Mouse (Mus musculus) left cerebral cortex, postnatal 14 days (tissue): ENCODE data around the gene Gm3264. TPM values are rescaled to one million over a fixed set of nuclear protein-coding genes. Genes with fewer than 3 reads are reported as not detected.
"Not testable (repeated sequence)": the region's sequence is repeated elsewhere in the genome, so short reads cannot be mapped to it uniquely, and the experiment has no call there.

Experiments
- DNase-seq, 2 experiments: peaks; one replicate each; pipeline ENCODE4 v3.0.0; 2021 to 2022; ENCODE audit warnings: low spot score in 2 of 2, mixed read lengths in 1 of 2
- intact Hi-C: fragments of 180-260 bp; cut with DNase I; formaldehyde crosslinking; loops from one replicate; pipeline ENCODE4 v1.15.1; 2025
- long read RNA-seq, 2 experiments: library from polyadenylated mRNA; stranded (forward); transcript quantifications; one replicate each; pipeline ENCODE4 v2.0.0; 2021
- total RNA-seq, 2 experiments: library from RNA; stranded (reverse); gene quantifications; 2 replicates each; pipeline ENCODE4 v1.2.3; 2021

Gm3264 gene
- 1 to 10 TPM; 7.5 to 8.5 TPM for total RNA-seq
- long read RNA-seq, experiment 1, partial matches to known transcripts = 2 of 15 reads
- long read RNA-seq, experiment 1, other reads (novel, unspliced or antisense) = 13 of 15 reads
- long read RNA-seq, experiment 2, partial matches to known transcripts = 1 of 10 reads
- long read RNA-seq, experiment 2, other reads (novel, unspliced or antisense) = 9 of 10 reads

DNA sequence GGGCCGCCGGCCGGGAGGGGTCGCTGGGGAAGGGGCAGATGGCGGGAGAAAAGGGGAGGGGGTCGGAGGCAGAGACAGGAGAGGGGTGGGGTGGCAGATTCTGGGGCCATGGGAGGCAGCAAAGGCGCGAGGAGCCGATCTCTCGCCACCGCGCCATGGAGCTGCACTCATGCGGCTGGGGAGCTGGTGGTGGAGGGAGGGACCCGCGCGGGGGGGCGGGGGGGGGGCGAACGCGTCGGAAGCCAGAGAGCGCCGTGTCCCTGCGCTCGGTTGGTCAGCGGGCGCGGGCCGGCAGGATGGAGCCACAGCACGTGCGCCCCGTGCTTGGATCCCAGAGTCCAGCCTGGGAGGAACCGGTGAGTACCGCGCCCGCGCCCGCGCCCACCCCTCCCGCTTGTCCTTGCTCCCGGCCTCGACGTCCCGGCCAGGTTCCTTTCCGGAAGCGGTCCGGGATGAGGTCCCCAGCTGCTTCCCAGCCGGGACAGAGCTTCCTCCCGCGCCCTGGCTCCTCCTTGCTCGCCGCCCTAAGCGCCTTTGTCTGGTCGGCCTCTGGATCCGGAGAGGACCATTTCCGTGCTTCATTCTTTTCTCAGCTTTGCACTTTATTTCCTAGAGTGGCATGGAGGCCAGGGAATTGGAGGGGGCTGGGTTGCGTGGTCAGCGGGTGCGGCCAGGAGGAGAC lies at the start of gene Gm3264:
Gene Gm3264 (plus strand): TSS at position 278 of the 682 bp plus-strand sequence.
- DNase-seq = peak in 1 of 2 experiments; percentile 1
- intact Hi-C loops = not testable (repeated sequence)

DNA sequence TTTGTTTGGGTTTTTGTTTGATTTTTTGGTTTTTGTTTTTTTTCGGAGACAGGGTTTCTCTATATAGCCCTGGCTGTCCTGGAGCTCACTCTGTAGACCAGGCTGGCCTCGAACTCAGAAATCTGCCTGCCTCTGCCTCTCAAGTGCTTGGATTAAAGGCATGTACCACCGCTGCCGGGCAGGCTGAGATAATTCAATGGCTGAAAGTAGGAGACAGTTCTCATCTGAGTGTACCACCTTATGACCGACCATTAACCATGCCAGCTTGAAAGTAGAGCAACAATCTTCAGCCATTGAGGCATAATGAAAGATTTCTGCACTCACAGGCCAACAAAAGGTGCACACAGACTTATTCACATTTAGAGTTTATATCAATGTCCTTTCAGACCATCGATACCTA lies 49.0 kb upstream of the Gm3264 start:
- intact Hi-C loops = not testable (repeated sequence)
- peak; percentile 1 to 9 for DNase-seq

DNA sequence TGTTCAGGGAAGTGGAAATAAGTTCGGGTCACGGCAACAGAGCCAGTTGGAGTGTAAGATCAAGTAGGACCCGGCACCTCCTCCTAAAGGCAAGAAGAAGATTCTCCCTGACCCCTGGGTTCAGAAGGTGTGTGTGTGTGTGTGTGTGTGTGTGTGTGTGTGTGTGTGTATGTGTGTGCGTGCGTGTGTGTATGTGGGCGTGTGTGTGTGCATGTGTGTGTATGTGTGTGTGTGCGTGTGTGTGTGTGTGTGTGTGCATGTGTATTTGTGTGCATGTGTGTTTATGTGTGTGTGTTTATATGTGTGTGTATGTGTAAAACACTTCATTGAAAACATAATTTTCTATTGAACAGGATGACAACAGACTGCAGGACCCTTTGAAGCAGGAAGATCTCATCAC lies 33.4 kb upstream of the Gm3264 start:
- intact Hi-C loops = not testable (repeated sequence)

DNA sequence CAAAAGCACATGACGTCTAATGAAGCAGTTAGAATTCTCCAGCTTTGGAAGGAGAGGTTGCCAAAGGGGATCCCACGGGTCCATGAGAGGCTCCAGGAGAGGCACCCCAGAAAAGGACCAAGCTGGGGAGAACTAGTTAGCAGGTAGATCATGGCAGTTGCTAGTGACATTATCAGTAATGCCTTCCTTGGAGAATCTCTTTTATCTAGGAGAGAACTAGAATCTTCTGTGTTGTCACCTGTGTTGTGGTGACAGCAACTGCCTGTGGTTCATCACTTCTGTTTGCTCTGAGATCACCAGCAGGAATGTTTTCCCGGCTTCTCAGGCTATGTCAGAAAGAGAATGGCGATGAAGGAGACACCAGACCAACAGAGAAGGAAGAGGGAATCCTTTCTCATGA lies 17.6 kb upstream of the Gm3264 start, which contains the start of gene Gm3269:
Gene Gm3269 (plus strand): TSS at position 301 of the 400 bp plus-strand sequence.
- DNase-seq, intact Hi-C loops: not testable (repeated sequence)

More for the DNA sequence above, 33.4 kb upstream of the Gm3264 start:
- not testable (repeated sequence) for DNase-seq

DNA sequence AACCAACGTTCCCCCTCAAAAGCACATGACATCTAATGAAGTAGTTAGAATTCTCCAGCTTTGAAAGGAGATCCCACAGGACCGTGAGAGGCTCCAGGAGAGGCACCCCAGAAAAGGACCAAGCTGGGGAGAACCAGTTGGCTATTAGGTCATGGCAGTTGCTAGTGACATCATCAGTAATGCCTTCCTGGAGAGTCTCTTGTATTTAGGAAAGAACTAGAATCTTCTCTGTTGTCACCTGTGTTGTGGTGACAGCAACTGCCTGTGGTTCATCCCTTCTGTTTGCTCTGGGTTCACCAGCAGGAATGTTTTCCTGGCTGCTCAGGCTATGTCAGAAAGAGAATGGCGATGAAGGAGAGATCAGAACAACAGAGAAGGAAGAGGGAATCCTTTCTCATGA lies 36.7 kb downstream of the Gm3264 start, which contains the start of gene Gm3278:
Gene Gm3278 (plus strand): TSS at position 301 of the 400 bp plus-strand sequence.
- DNase-seq, intact Hi-C loops: not testable (repeated sequence)

Other genes starting within 250 kb of the Gm3264 start
- under 1 TPM in 1 of 2 experiments, not detected in 1; 0.31 TPM for gene Gm8159, start 223.2 kb upstream of the Gm3264 start, total RNA-seq
- gene Gm3239, start 191.4 kb upstream of the Gm3264 start, total RNA-seq = under 1 TPM in 1 of 2 experiments, not detected in 1; 0.40 TPM
- not detected for gene Gm7876, start 146.3 kb upstream of the Gm3264 start, total RNA-seq
- gene Gm3252, start 128.8 kb upstream of the Gm3264 start, total RNA-seq = under 1 TPM; 0.18 to 0.38 TPM
- not detected for gene Gm9602, start 79.2 kb upstream of the Gm3264 start, total RNA-seq
- gene Gm3269, start 17.5 kb upstream of the Gm3264 start, total RNA-seq = not detected
- gene Gm3278, start 36.8 kb downstream of the Gm3264 start, total RNA-seq = not detected
- not detected for gene Gm8297, start 128.4 kb downstream of the Gm3264 start, total RNA-seq
- not detected for gene Gm3298, start 160.3 kb downstream of the Gm3264 start, total RNA-seq
- not detected for gene 4930555G01Rik, start 195.1 kb downstream of the Gm3264 start, total RNA-seq
- 1 to 10 TPM; 2.7 to 3.1 TPM for gene Gm8281, start 215.5 kb downstream of the Gm3264 start, total RNA-seq